11 mouse cellular contexts compared by ENCODE assay signal in the genomic region with DNA sequence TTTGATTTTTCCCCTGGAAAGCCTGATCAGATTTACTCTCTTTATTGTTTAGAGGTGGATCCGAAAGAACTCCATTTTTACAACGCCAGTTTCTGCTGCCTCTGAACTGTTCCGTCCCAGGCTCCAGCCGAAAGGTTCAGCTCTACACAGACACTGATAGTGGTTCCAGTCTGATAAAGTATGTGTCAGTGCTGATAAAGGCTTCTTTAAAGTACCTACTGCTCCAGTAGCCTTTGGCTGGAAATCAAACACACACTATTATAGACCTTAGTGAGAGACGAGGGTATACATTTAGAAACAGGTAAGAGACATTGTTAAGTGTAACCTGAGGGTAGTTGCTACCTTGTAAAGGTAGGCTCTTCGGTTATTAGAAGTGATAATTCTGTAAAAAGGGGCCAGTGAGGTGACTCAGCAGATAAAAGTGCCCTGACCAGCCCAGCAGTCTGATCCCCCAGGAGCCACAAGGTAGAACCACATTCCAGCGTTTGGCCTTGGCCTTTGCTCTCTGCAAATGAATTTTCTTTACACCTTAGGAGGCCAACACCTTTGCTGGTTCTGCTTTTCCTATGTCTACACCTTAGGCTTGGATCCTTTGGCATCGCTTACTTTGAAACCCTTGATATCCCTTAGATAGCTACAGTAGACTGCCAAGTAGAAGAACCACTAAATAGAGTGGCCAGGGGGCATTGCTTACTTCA. TPM values are rescaled to one million over a fixed set of nuclear protein-coding genes. Genes with fewer than 3 reads are reported as not detected.
DNase-seq lines count a peak whose midpoint lies in the region; ATAC-seq and TF ChIP-seq lines count a peak whose summit lies in the region.
"Had no signal": no experiment of that assay in that cellular context is flagged by ENCODE, and none has a peak within 500 bp of the region (broad histone marks: within the 10 kb centered on the region; RNA-seq: fewer than 3 reads in every experiment).

No protein-coding gene starts in this region.

- H3K27me3 ChIP-seq in kidney, adult 2 months (replicated peaks; ENCODE audit: control insufficient read depth, insufficient read depth, low read length), result no peaks in the 10 kb centered on the region
- H3K27me3 ChIP-seq in G1E (ENCODE audit: insufficient read depth, low read length), result no peaks in the 10 kb centered on the region
- H3K27me3 ChIP-seq in hindbrain, embryonic 14.5 days (ENCODE audit: control insufficient read depth, insufficient read depth, low read length), result no peaks in the 10 kb centered on the region
- H3K27me3 ChIP-seq in liver, embryonic 15.5 days, result no peaks in the 10 kb centered on the region

- peak overlapping the region; percentile 77 for H3K4me2 ChIP-seq in hindbrain, embryonic 14.5 days (replicated peaks)
- H3K4me2 ChIP-seq in liver, embryonic 15.5 days, result peak overlapping the region; percentile 98

- 72% methylated on average over 8 of the region's 8 CpGs for WGBS in kidney, adult 2 months
- 92% methylated on average over 8 of the region's 8 CpGs for WGBS in hindbrain, embryonic 14.5 days
- 19% methylated on average over 8 of the region's 8 CpGs for WGBS in liver, embryonic 15.5 days (ENCODE audit: insufficient replicate concordance)

- TF ChIP-seq CTCF in kidney, adult 2 months (conservative IDR thresholded peaks at IDR 0.05; ENCODE audit: insufficient read depth, insufficient read length, low read depth, low read length), result no peak
- no peak for TF ChIP-seq CTCF in G1E (IDR thresholded peaks at IDR 0.05; ENCODE audit: low read depth, low read length)

- H3K36me3 ChIP-seq in kidney, adult 2 months (ENCODE audit: control insufficient read depth, insufficient read depth, low read length), result peaks cover 2% of the 10 kb centered on the region
- peaks cover 31% of the 10 kb centered on the region for H3K36me3 ChIP-seq in G1E (replicated peaks)
- H3K36me3 ChIP-seq in hindbrain, embryonic 14.5 days (replicated peaks; ENCODE audit: control insufficient read depth, insufficient read depth), result peaks cover 13% of the 10 kb centered on the region
- H3K36me3 ChIP-seq in liver, embryonic 15.5 days (replicated peaks), result peaks cover 6% of the 10 kb centered on the region; the same call in 1 of the 2 replicates

- H3K9ac ChIP-seq in hindbrain, embryonic 14.5 days, result peak overlapping the region; percentile 91; the same call in 1 of the 2 replicates
- H3K9ac ChIP-seq in liver, embryonic 15.5 days, result no peak overlapping the region

- ATAC-seq in G1E (ENCODE audit: extremely low read depth, insufficient number of reproducible peaks, low FRiP score, poor library complexity, severe bottlenecking), result peak; percentile 23; the same call in 1 of the 2 replicates
- no peak for ATAC-seq in hindbrain, embryonic 14.5 days (ENCODE audit: low FRiP score)
- no peak; the same call in 1 of the 2 replicates for ATAC-seq in liver, embryonic 15.5 days (ENCODE audit: insufficient read depth)
- ATAC-seq in frontal cortex, adult (ENCODE audit: low TSS enrichment), result no peak

- H3K4me1 ChIP-seq in kidney, adult 2 months (ENCODE audit: control insufficient read depth, insufficient read depth, low read length), result peaks cover 12% of the 10 kb centered on the region; the same call in 1 of the 2 replicates
- peaks cover 63% of the 10 kb centered on the region for H3K4me1 ChIP-seq in G1E (ENCODE audit: insufficient read depth, low read depth, low read length)
- H3K4me1 ChIP-seq in hindbrain, embryonic 14.5 days (replicated peaks; ENCODE audit: control insufficient read depth, insufficient read depth, low read length), result peaks cover 20% of the 10 kb centered on the region
- H3K4me1 ChIP-seq in liver, embryonic 15.5 days (replicated peaks), result peaks cover 54% of the 10 kb centered on the region

- H3K9me3 ChIP-seq in G1E (replicated peaks), result no peaks in the 10 kb centered on the region
- H3K9me3 ChIP-seq in hindbrain, embryonic 14.5 days (ENCODE audit: control insufficient read depth, low read length), result no peaks in the 10 kb centered on the region
- no peaks in the 10 kb centered on the region for H3K9me3 ChIP-seq in liver, embryonic 15.5 days (replicated peaks)

- no peak for TF ChIP-seq POLR2A in kidney, adult 2 months (IDR thresholded peaks at IDR 0.05; ENCODE audit: low read depth, low read length)

- H3K27ac ChIP-seq in kidney, adult 2 months (ENCODE audit: insufficient read depth, low read depth, low read length), result no peak overlapping the region
- no peak overlapping the region for H3K27ac ChIP-seq in hindbrain, embryonic 14.5 days
- peak overlapping the region; percentile 19 for H3K27ac ChIP-seq in liver, embryonic 15.5 days (replicated peaks)

- H3K4me3 ChIP-seq in kidney, adult 2 months (ENCODE audit: insufficient read depth, low read depth, low read length), result no peak overlapping the region
- H3K4me3 ChIP-seq in G1E (ENCODE audit: low read depth, low read length), result peak overlapping the region; percentile 84
- H3K4me3 ChIP-seq in hindbrain, embryonic 14.5 days (replicated peaks; ENCODE audit: low read length), result no peak overlapping the region
- H3K4me3 ChIP-seq in liver, embryonic 15.5 days (replicated peaks), result peak overlapping the region; percentile 90

- peak; percentile 44 for DNase-seq in kidney, adult 2 months
- no peak for DNase-seq in kidney, postnatal 4 days
- DNase-seq in G1E (ENCODE audit: low spot score), result no peak
- DNase-seq in hindbrain, embryonic 14.5 days (ENCODE audit: low spot score), result no peak
- no peak for DNase-seq in right cerebral cortex, postnatal 14 days
- no peak for DNase-seq in thymus, postnatal 14 days
- DNase-seq: adrenal gland, postnatal 25 days; gastrocnemius, postnatal 36 days; layer of hippocampus, adult 9-11 months had no signal

RNA-seq across cellular contexts. Expression of gene Nxpe3, which starts 1.5 kb away (rescaled TPM):
- polyA plus RNA-seq in kidney, adult 2 months (2012; rRNA removed), result 4.6 and 4.9 TPM in 2 replicates
- total RNA-seq in G1E (2014; fragmentation: Nextera tagmentation) (25.2 and 29.2 TPM in 2 replicates), G1E (2017) (9.9 and 13.3 TPM in 2 replicates)
- polyA plus RNA-seq in G1E (2012), result 0.79 and 1.3 TPM in 2 replicates
- polyA plus RNA-seq in hindbrain, embryonic 14.5 days (2014; fragmentation: Nextera tagmentation; extraction: Ambion mirVana), result 1.3 and 1.9 TPM in 2 replicates
- 0.43 and 0.44 TPM in 2 replicates for polyA plus RNA-seq in liver, embryonic 15.5 days (2015; fragmentation: Nextera tagmentation; extraction: Ambion mirVana)

RNA-seq across cellular contexts. Expression of gene Cep97, which starts 41.1 kb away (rescaled TPM):
- polyA plus RNA-seq in kidney, adult 2 months (2012; rRNA removed), result 1.5 and 2.5 TPM in 2 replicates
- 17.4 and 17.6 TPM in 2 replicates for total RNA-seq in G1E (2014; fragmentation: Nextera tagmentation)
- total RNA-seq in G1E (2017), result 17.3 and 24.6 TPM in 2 replicates
- polyA plus RNA-seq in G1E (2012), result 5.8 and 11.4 TPM in 2 replicates
- 12.7 and 15.6 TPM in 2 replicates for polyA plus RNA-seq in hindbrain, embryonic 14.5 days (2014; fragmentation: Nextera tagmentation; extraction: Ambion mirVana)
- 3.5 and 3.9 TPM in 2 replicates for polyA plus RNA-seq in liver, embryonic 15.5 days (2015; fragmentation: Nextera tagmentation; extraction: Ambion mirVana)

RNA-seq across cellular contexts. Expression of gene Nfkbiz, which starts 54.9 kb away (rescaled TPM):
- 4.7 and 5.2 TPM in 2 replicates for polyA plus RNA-seq in kidney, adult 2 months (2012; rRNA removed)
- total RNA-seq in G1E (2014; fragmentation: Nextera tagmentation), result 5.5 and 5.7 TPM in 2 replicates
- 5.1 and 5.5 TPM in 2 replicates for total RNA-seq in G1E (2017)
- polyA plus RNA-seq in G1E (2012), result 0.74 and 0.92 TPM in 2 replicates
- polyA plus RNA-seq in hindbrain, embryonic 14.5 days (2014; fragmentation: Nextera tagmentation; extraction: Ambion mirVana), result 2.0 TPM in 2 replicates
- polyA plus RNA-seq in liver, embryonic 15.5 days (2015; fragmentation: Nextera tagmentation; extraction: Ambion mirVana), result 1.8 and 2.1 TPM in 2 replicates

Comparison
In these comparisons a context has a peak if more than half of its experiments do, and no peak if none do; other contexts are left out.
1. H3K4me3 ChIP-seq: peak in G1E (single experiment) and liver, embryonic 15.5 days (single experiment); none in kidney, adult 2 months (single experiment) and hindbrain, embryonic 14.5 days (single experiment).